Mouse (Mus musculus) cerebellum, adult 2 months (tissue): ENCODE data around the gene Nat10.

Source experiments
- CTCF ChIP-seq: fragments of 200-500 bp; IDR thresholded peaks from 2 replicates; pipeline ENCODE4 v1.5.1; 2011; ENCODE audit warnings: low read depth, mild to moderate bottlenecking, control low read depth, low read length, moderate library complexity, borderline replicate concordance; ENCODE audit not compliant: insufficient read depth
- POLR2A ChIP-seq: fragments of 200-500 bp; IDR thresholded peaks from 2 replicates; pipeline ENCODE4 v1.6.1; 2011; ENCODE audit warnings: low read length, control low read depth, borderline replicate concordance; ENCODE audit not compliant: insufficient read depth

DNA sequence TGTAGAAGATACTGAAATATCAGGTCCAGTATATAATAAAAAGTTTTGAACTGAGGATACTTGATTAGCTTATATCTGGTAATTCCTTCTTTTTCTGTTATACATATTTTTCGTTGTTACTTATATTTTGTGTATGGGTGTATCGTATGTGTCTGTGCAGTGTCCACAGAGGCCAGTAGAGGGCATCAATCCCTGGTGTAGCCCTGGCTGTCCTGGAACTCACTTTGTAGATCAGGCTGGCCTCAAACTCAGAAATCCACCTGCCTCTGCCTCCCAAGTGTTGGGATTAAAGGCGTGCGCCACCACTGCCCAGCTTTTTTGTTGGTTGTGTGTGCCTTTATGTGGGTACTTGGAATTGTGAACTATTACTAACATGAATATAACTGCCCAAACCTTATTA is 23.6 kb upstream of the Nat10 start:
- peak; percentile 46 for TF ChIP-seq CTCF
- TF ChIP-seq POLR2A, result no peak
